Mouse (Mus musculus) liver, adult 2 months (tissue): ENCODE data around the gene Tmem231. TPM values are rescaled to one million over a fixed set of nuclear protein-coding genes. Genes with fewer than 3 reads are reported as not detected.
A peak's percentile ranks its signal among the peaks of the same experiment; 100 is the strongest.

ENCODE experiments used
- DNase-seq: peaks from one replicate; pipeline ENCODE4 v3.0.0-alpha.2; 2011; ENCODE audit warnings: low read depth, low spot score; ENCODE audit errors: extremely low read depth
- H3K27ac ChIP-seq: fragments of 200-500 bp; replicated peaks from 2 replicates; pipeline ENCODE4 v1.5.1; 2012; ENCODE audit warnings: low read depth, mild to moderate bottlenecking, control low read depth, inconsistent platforms, low read length; ENCODE audit not compliant: insufficient read depth
- H3K27me3 ChIP-seq: fragments of 200-500 bp; 2 replicates; pipeline ENCODE4 v1.6.1; 2012; ENCODE audit warnings: mild to moderate bottlenecking, moderate library complexity, low read length, inconsistent platforms; ENCODE audit not compliant: control insufficient read depth, insufficient read depth
- H3K36me3 ChIP-seq: fragments of 200-500 bp; 2 replicates; pipeline ENCODE4 v1.6.1; 2012; ENCODE audit warnings: low read length, inconsistent platforms; ENCODE audit not compliant: control insufficient read depth, insufficient read depth
- H3K4me1 ChIP-seq: fragments of 200-500 bp; 2 replicates; pipeline ENCODE4 v1.6.1; 2011; ENCODE audit warnings: low read length; ENCODE audit not compliant: control insufficient read depth, insufficient read depth
- H3K4me3 ChIP-seq: fragments of 200-500 bp; 2 replicates; pipeline ENCODE4 v1.5.1; 2011; ENCODE audit warnings: low read depth, mild to moderate bottlenecking, control low read depth, low read length, moderate library complexity; ENCODE audit not compliant: insufficient read depth
- H3K79me2 ChIP-seq: fragments of 200-500 bp; 2 replicates; pipeline ENCODE4 v1.6.1; 2012; ENCODE audit warnings: inconsistent platforms, mild to moderate bottlenecking, low read length, moderate library complexity; ENCODE audit not compliant: control insufficient read depth, insufficient read depth
- H3K9ac ChIP-seq: fragments of 200-500 bp; 2 replicates; pipeline ENCODE4 v1.6.1; 2012; ENCODE audit warnings: low read depth, mild to moderate bottlenecking, control low read depth, inconsistent platforms, low read length
- CTCF ChIP-seq: fragments of 200-500 bp; IDR thresholded peaks from 2 replicates; pipeline ENCODE4 v1.5.1; 2011; ENCODE audit warnings: low read depth, low read length, control low read depth
- POLR2A ChIP-seq: fragments of 200-500 bp; IDR thresholded peaks from 2 replicates; pipeline ENCODE4 v1.6.1; 2011; ENCODE audit warnings: low read length, control low read depth; ENCODE audit not compliant: insufficient read depth; ENCODE audit errors: extremely low read depth
- WGBS: fragments of 180-500 bp; shearing (Covaris S2); methylation state at CpG from one replicate; pipeline ENCODE4 v1.1.7; 2018; 5-methylcytosine and 5-hydroxymethylcytosine counted together
- polyA plus RNA-seq: library from polyadenylated mRNA; depleted of rRNA; stranded (reverse); fragments of >200 nt; gene quantifications from 2 replicates; pipeline ENCODE4 v1.2.3, GENCODE M21; 2012; rRNA removed
- total RNA-seq: library from RNA; depleted of rRNA; stranded (reverse); fragments of >200 nt; gene quantifications from 2 replicates; pipeline ENCODE4 v1.2.3, GENCODE M21; 2014; rRNA removed

Gene Tmem231
- total RNA-seq = 0.09 and 0.20 TPM in 2 replicates
- polyA plus RNA-seq = 0.17 and 0.24 TPM in 2 replicates

GRCm38 (mm10) chr8:111933348-111934076 lies at the start of gene Tmem231:
Gene Tmem231 (minus strand): TSS chr8:111933881.
- DNase-seq = peak; percentile 66
- no peaks in the 10 kb centered on the region for H3K79me2 ChIP-seq
- peak within 1 kb of the TSS; percentile 70 for H3K4me3 ChIP-seq
- TF ChIP-seq POLR2A (no peak), CTCF (no peak)
- H3K27me3 ChIP-seq = no peaks in the 10 kb centered on the region
- peaks cover 3% of the 10 kb centered on the region; the same call in 1 of the 2 replicates for H3K4me1 ChIP-seq
- H3K27ac ChIP-seq = no peak within 1 kb of the TSS
- H3K9ac ChIP-seq = peak within 1 kb of the TSS; percentile 62
- 3% methylated on average over 53 of the region's 53 CpGs for WGBS
- no peaks in the 10 kb centered on the region for H3K36me3 ChIP-seq

GRCm38 (mm10) chr8:111982116-111982515 lies 48.4 kb upstream of the Tmem231 start:
- Histone ChIP-seq H3K27ac (no peak overlapping the region), H3K27me3 (no peaks in the 10 kb centered on the region), H3K4me1 (no peaks in the 10 kb centered on the region), H3K4me3 (no peak overlapping the region), H3K9ac (no peak overlapping the region), H3K36me3 (peaks cover 7% of the 10 kb centered on the region), H3K79me2 (no peaks in the 10 kb centered on the region)
- WGBS = 74% methylated on average over 7 of the region's 7 CpGs
- DNase-seq = no peak
- TF ChIP-seq POLR2A (no peak), CTCF (0 out of 2 replicates have a peak, but pooled peaks have one; percentile 20)

GRCm38 (mm10) chr8:111978147-111978546 lies 44.5 kb upstream of the Tmem231 start:
- Histone ChIP-seq H3K4me3 (no peak overlapping the region), H3K36me3 (no peaks in the 10 kb centered on the region; the same call in 1 of the 2 replicates), H3K9ac (no peak overlapping the region), H3K27me3 (no peaks in the 10 kb centered on the region), H3K79me2 (no peaks in the 10 kb centered on the region), H3K27ac (no peak overlapping the region), H3K4me1 (peaks cover 4% of the 10 kb centered on the region)
- TF ChIP-seq CTCF = no peak
- no peak for TF ChIP-seq POLR2A
- 57% methylated on average over 10 of the region's 10 CpGs for WGBS
- no peak for DNase-seq

- H3K9ac ChIP-seq = no peak overlapping the region
- no peaks in the 10 kb centered on the region for H3K79me2 ChIP-seq
- WGBS = 75% methylated on average over 2 of the region's 2 CpGs
- no peak overlapping the region for H3K4me3 ChIP-seq
- DNase-seq = peak; percentile 48
- no peak for TF ChIP-seq CTCF
- TF ChIP-seq POLR2A = no peak
- no peaks in the 10 kb centered on the region; the same call in 1 of the 2 replicates for H3K36me3 ChIP-seq
- peaks cover 4% of the 10 kb centered on the region for H3K4me1 ChIP-seq
- H3K27me3 ChIP-seq = no peaks in the 10 kb centered on the region
- H3K27ac ChIP-seq = peak overlapping the region; percentile 37
Observed at GRCm38 (mm10) chr8:111976326-111976725, 42.6 kb upstream of the Tmem231 start.

- H3K36me3 ChIP-seq = no peaks in the 10 kb centered on the region; the same call in 1 of the 2 replicates
- no peak overlapping the region for H3K4me3 ChIP-seq
- peak; percentile 58 for DNase-seq
- no peak for TF ChIP-seq POLR2A
- TF ChIP-seq CTCF = no peak
- 37% methylated on average over 2 of the region's 2 CpGs for WGBS
- H3K9ac ChIP-seq = no peak overlapping the region
- peaks cover 4% of the 10 kb centered on the region for H3K4me1 ChIP-seq
- 0 out of 2 replicates have a peak overlapping the region, but pooled peaks have one; percentile 37 for H3K27ac ChIP-seq
- no peaks in the 10 kb centered on the region for H3K79me2 ChIP-seq
- no peaks in the 10 kb centered on the region for H3K27me3 ChIP-seq
Observed at GRCm38 (mm10) chr8:111975706-111976105, 42.0 kb upstream of the Tmem231 start.

GRCm38 (mm10) chr8:111974138-111974537 lies 40.5 kb upstream of the Tmem231 start:
- no peak for DNase-seq
- Histone ChIP-seq H3K27me3 (no peaks in the 10 kb centered on the region), H3K27ac (no peak overlapping the region), H3K9ac (no peak overlapping the region), H3K4me3 (no peak overlapping the region), H3K79me2 (no peaks in the 10 kb centered on the region), H3K4me1 (peaks cover 4% of the 10 kb centered on the region), H3K36me3 (no peaks in the 10 kb centered on the region)
- WGBS = 97% methylated on average over 12 of the region's 12 CpGs
- no peak for TF ChIP-seq POLR2A
- TF ChIP-seq CTCF = no peak
